Mouse (Mus musculus): Measurements from ENCODE around the gene Chp2. TPM values are rescaled to one million over a fixed set of nuclear protein-coding genes. Genes with fewer than 3 reads are reported as not detected.
A peak's percentile ranks its signal among the peaks of the same experiment; 100 is the strongest.

Chp2 gene
- 1 to 10 TPM; 2.9 to 3.9 (median 3.3) TPM for total RNA-seq (2022)

DNA sequence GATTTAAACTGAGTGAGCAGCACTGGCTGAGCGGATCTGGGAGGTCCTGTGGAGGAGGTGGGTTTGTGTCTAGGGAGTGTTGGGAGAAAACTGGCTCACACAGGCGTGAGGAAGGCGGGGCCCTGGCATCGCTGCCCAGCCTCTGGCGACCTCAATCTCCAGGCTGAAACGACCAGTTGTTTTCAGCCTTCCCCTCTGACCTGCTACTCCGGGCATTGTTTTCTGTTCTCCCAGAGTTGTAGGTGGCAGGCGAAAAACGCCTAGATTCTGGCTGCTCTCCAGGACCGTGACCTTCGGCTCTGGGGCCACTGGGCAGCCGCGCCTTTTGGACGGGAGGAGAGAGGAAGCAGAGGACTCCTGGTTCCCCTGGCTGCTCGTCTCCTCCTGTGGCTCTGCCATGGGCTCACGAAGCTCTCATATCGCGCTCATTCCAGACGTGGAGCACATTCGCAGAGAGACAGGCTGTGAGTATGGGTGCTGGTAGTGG is at the start of gene Chp2:
TSS of gene Chp2 (plus strand) at position 182 of the 487 bp plus-strand sequence.
- DNase-seq (ENCODE audit: low spot score): peak; percentile 35

DNA sequence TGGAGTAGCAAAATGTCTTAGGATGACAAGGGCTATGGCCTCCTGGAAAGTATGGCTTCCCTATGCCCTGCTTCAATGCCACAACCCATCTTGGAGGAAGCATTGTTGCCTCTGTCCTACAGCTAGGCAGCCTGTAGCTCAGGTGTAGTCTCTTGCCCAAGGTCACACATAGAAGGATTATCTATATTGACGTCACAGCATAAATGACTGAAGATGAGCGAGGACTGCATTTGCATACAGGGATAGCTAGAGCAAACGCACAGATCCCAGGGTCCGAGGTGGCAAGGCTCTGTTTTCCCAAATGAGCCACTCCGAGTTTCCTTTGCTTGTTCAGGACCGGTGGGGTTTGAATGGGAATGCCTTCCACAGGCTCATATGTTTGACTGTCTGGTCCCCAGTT is 48.6 kb upstream of the Chp2 start:
- DNase-seq (ENCODE audit: low spot score): no peak

DNA sequence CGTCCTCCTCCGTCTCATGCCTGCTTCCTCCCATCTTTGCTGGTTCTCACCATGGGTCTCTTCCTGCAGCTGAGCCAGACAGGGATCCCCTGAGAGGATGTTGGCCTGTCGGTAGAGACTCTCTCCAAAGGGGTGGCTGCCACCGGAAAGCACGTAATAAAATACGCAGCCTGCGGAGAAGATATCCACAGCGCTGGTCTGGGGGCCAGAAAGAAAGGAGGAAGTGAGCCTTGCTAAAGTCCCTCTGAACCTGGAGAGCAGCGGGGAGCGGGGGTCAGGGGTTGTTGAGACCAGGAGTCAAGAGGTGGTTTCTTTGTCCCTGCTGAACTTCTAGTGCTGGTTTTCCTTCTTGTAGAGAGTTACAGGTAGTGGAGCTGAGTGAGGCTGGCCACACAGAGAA is 47.7 kb upstream of the Chp2 start:
- no peak for DNase-seq (ENCODE audit: low spot score)

DNA sequence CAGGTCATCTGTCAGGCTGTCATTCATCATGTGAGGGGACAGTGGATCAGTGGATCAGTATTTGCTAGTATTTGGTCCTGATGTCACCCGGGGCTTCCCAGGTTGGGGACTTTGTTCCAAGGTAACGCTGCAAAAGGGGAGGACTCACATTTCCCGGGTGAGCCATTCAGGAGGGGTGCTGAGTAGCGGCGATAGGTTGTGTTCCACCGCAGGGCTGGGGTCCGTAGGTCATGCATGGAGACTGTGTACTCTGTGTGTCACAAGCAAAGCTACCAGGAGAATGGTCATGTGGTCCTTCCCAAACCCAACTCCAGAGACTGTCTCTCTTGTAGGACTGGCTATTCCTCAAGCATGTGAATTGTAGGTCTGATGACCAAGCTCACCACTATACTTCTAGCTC is 38.6 kb upstream of the Chp2 start:
- DNase-seq (ENCODE audit: low spot score): no peak

DNA sequence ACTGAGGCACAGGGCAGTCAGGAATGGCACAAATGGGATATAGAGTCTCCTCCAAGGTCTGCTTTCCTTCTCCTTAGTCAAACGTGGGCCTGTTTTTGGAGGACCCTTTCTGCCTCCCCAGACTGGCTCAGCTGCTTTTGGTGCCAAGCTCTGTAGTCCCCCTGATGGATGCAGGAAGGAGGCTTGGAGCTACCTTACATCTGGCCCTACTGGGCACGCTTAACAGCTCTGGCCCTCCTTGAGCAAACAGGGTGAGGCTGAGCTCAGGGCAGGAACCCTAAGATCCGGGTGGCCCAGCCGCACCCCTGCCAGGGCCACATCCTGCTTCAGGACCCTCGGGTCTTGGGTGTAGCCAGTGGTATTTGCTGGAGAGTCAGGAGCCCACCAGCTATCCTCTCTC is 34.7 kb upstream of the Chp2 start:
- no peak for DNase-seq (ENCODE audit: low spot score)

DNA sequence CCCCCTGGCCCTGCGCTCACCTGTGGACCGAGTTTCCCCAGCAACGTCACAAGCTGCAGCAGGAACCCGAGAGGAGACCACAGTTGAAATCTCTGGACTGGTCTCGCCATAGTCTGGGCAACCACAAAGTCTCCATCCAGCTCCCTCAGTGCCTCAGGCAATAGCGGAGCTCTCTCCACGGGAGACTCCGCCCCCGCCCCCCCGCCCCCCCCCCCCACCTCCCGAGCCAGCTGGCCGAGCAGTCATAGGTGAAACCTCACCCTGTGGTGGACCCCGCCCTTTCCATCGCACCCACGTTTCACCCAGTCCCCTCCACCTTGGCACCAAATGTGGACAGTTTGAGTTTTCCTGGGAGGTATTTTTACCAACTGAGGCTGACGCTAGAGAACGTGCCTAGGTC is 33.3 kb upstream of the Chp2 start, which contains the start of gene Ern2:
TSS of gene Ern2 (minus strand) at position 165 of the 400 bp plus-strand sequence.
- DNase-seq (ENCODE audit: low spot score): no peak

DNA sequence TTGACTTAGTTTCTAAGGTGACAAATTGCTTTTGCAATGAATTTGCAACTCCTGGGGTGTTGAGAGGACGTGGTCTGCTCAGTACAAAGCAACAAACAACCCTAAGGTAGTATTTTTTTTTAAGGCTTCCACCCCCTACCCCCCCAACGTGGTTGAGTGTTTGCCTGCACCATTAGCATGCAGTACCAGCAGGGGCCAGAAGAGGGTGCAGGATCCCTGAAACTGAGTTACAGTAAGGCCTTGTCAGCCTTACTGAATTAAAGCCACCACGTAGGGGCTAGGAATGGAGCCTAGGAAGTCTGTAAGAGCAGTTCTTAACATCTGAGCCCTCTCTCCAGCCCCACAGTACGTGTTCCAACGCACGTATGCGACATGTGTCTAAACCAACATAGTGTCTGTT is 29.8 kb upstream of the Chp2 start:
- no peak for DNase-seq (ENCODE audit: low spot score)

DNA sequence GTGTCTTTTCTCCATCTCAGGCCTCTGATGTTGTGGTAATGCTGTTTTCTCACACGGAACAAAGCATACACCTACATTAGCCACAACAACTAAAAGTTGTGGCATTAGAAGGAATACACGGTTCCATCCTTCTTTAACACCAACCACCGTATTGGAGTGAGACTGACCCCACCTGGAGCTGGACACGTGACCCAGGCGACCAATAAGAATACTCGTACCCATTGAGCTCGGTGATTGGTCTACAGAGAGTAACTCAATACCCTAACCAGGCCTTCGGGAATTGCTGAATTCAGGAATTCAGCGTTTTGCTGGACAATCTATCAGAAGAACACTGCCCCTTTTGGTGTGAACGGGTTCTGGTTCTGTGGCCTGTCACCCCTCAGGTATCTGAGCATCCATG is 28.2 kb upstream of the Chp2 start:
- DNase-seq (ENCODE audit: low spot score): no peak

DNA sequence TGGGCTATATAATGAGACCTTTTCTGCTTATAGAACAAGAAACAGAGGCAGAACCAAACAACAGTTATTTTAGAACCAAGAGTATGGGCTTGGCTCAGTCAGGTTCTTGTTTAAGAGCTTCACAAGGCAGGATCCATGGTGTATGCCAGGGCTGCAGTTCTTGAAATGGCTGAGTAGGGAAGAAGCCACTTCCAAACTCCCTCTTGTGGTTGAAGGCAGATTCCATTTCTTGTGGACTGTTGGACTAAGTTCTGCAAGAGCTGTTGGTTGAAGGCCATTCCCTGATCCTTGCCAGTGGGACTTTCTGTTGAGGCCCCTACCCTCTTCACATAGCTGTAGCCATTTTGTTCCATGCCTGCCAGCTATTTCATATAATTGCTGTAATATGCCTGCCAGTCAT is 25.4 kb upstream of the Chp2 start:
- no peak for DNase-seq (ENCODE audit: low spot score)

DNA sequence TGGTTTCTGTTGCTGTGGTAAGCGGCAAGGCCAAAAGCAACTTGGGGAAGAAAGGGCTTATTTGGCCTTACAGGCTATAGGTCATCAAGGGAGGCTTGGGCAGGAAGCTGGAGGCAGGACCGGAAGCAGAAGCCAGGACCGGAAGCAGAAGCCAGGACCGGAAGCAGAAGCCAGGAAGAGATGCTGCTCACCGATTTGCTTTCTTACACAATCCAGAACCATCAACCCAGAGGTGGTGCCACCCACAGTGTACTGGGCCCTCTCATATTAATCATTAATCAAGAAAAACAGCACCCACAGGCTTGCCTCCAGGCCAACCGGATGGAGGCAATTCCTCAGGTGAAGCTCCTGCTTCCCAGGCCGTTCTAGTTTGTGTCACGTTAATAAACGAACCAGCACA is 22.5 kb upstream of the Chp2 start:
- DNase-seq (ENCODE audit: low spot score): no peak

DNA sequence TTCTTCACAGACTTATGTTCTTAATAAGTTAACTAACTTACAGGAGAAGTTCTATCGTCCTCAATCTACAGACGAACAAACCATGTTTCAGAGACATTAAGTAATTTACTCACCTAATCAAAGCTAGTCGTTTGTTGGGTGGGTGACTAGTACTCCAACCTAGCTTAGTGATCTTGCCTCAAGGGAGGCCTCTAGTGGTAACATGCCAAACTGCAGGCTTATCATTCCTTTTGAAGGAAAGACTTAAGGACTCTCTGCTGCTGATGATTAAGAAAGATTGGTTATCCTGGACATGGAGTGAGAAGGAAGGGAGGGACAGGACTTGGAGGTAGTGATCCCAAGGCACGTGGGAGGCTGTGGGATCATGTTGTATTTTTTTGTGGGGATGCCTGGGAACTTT is 22.0 kb upstream of the Chp2 start:
- peak; percentile 21 for DNase-seq (ENCODE audit: low spot score)

DNA sequence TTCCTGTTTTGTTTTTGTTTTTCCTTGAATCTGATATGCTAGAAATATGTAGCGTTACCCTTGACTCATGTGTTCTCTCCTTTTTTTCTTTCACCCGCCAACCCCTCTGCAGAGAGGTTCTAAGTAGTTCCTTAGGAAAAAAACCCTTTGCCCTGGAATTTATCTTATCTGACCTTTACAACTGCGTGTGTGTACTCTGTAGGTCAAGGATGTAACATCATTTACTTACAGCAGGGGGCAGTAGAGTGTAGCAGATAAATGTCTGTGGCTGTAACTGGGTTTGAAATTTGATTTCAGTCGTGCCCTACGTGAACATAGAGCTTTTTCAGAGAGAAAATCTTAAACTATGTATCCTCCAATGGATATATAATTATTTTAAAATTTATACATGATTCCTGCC is 20.0 kb upstream of the Chp2 start:
- peak; percentile 53 for DNase-seq (ENCODE audit: low spot score)

DNA sequence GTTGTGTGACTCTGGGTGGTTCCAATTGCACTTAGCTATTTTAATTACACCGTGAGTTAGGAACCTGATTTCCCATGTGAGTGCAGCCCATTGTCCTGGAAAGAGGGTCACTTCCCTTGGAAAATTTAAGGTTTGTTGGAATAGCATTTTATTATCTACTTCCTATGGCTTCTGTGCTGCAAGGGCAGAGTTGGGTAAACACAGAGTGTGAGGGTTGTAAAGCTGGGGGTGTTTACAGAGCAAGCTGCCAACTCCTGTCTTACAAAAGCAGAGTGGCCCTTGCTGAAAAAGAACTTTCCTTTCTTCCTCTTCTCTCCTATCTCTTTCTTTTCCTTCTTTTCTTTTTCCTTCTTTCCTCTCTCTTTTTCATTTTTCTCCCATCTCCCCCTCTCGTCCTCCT is 15.4 kb upstream of the Chp2 start:
- no peak for DNase-seq (ENCODE audit: low spot score)

DNA sequence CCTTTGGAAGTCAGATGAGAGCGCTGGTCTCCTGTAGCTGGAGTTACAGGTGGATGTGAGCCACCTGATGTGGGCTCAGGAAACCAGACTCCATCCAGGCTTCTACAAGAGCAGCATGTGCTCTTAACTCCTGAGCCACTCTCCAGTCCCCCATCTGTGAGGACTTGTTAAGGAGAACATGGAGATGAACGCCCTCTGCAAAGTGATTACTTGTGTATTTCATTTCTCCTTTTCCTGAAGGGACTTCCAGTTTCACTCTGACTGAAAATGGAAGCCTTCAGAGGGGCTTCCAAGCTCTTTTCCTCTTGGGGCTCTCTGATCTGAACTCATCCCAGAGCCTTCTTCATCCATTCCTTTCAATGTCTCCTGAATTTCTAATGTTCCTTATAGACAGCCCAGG is 13.2 kb upstream of the Chp2 start:
- peak; percentile 7 for DNase-seq (ENCODE audit: low spot score)

DNA sequence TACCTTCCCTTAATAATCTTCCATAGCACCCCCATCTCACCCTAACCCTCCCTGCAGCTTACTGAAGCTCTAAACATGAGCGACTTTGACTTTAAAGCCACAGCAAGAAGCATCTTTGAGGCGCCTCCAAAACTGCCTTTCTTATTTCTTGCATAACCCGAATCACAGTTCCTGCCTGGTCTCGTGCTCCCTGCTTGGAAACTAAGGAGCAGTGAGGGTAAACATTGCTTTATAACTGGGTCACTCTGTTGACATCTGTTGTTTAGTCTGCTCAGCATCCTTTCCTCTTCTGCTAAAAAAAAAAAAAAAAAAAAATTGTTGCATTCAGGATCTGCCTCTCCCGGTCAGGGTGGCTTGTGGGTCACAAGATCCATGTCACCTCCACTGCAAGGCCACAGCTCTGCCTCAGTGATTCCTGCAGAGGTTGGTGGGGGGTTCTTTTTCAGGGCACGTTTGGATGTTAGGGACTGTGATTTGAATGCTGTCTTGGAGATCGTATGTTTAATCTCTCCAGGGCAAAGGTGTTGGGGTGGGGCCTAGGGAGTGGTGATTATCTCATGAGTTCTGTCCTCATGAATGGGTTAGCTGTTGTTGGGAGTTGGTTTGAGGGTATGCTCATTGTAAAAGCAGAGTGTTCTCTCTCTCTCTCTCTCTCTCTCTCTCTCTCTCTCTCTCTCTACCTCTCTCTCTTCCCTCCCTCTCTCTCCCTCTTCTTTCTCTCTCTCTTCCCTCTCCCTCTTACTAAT is 10.8 kb upstream of the Chp2 start:
- DNase-seq (ENCODE audit: low spot score): peak; percentile 24

DNA sequence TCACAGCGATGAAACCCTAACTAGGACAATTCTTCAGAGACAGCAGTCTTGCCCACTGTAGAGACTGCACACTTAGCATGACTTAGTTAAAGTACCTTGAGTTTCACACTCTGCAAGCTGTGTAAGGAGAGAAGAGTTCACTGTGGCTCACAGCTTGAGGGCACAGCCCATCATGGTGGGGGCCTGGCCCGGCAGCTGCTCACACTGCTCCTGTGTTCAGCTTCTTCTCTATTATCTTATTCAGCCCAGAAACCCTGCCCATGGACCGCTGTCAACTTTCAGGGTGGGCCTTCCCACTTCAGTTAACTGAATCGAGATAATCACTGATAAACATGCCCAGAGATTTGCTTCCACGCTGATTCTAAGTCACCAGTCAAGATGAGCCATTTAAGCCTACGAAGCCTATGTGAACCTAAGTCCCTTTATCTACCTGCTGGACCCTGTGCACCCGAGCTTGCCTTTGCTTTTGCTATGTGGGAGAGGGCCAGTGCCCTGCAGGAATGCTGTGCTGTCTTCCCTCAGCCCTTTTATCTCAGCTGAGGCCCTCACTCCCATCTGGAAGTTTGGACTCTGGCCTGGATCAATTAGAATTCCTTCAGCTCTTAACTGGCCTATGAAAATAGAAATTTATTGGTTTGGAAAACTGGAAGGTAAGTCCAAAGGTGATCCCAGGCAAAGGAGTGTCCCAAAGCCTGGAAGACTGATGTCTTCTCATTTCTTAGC is 6.9 kb downstream of the Chp2 start:
- no peak for DNase-seq (ENCODE audit: low spot score)

DNA sequence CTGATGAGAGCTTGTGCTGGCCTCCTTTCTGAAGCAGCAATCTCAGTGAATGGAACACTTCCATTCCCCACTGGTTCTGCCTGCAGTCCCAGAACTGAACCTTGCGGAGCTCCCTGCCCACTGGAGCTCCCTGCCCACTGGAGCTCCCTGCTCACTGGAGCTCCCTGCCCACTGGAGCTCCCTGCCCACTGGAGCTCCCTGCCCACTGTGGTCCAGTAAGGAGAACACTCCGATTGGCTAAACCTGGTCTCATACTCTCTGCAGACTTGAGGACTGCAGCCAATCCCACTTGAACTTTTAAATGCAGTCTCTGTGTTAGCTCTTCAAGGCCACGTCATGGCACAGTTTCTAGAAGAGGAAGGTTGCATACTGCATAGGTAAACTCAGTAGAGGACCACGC is 7.4 kb downstream of the Chp2 start:
- no peak for DNase-seq (ENCODE audit: low spot score)

DNA sequence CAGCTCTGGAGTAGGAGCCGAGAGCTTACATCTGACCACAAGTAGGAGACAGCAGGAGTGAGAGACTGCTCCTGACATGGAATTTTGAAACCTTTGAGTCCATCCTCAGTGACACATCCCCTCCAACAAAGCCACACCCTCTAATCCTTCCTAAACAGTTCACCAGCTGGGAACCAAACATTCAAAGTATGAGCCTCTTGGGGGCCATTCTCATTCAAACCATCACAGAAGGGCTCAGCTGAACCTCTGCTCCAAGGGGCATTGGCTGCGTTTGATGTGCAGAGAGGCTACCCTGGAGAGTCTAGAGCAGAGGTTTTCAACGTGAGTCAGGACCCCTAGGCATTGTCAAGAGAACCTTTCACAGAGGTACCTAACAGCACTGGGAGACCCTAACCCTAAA is 10.0 kb downstream of the Chp2 start:
- DNase-seq (ENCODE audit: low spot score): no peak

DNA sequence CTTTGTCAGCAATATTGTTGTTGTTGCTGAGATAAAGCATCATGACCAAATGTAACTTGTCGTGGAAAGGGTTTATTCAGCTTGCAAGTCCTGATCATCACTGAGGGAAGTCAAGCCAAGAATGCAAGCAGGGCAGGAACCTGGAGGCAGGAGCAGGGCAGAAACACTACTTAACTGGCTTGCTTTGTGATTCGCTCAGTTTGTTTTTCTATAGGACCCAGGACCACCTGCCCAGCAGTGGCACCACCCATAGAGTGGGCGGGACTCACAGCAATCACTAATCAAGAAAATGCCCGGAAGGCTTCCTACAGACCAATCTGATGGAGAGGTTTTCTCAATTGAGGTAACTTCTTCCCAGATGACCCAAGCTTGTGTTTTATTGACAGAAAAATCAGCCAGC is 10.6 kb downstream of the Chp2 start:
- DNase-seq (ENCODE audit: low spot score): no peak

DNA sequence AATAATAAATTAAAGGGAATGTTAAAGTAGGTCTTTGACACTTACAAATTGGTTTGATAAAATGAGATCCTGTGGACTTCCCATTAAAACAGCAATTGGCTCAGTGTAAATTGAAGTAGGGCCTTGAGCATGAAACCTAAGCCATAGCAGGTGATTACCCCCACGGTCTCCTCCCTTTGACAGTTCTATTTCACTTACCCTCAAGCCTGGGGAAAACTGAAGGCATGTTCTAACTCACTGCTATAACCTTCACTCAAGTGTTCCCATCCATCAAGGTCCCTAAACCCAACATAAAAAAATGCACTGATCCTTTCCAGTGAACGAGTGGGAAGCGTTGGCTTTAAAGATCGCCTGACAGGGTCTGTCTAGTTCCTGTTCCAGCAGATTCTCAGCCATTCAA is 11.6 kb downstream of the Chp2 start:
- DNase-seq (ENCODE audit: low spot score): no peak

DNA sequence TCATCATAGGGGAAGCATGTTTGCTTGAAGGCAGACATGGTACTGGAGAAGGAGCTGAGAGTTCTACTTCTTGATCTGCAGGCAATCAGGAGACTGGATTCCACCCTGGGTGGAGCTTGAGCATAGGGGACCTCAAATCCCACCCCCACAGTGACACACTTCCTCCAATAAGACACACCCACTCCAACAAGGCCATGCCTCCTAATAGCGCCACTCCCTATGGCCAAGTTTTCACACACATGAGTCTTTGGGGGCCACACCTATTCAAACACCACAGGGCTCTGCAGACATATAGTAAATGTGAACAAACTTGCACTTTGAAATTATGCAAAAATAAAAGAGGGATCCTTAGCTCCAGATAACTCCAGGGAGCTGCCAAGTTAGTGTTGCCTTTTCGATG is 19.6 kb downstream of the Chp2 start:
- no peak for DNase-seq (ENCODE audit: low spot score)

DNA sequence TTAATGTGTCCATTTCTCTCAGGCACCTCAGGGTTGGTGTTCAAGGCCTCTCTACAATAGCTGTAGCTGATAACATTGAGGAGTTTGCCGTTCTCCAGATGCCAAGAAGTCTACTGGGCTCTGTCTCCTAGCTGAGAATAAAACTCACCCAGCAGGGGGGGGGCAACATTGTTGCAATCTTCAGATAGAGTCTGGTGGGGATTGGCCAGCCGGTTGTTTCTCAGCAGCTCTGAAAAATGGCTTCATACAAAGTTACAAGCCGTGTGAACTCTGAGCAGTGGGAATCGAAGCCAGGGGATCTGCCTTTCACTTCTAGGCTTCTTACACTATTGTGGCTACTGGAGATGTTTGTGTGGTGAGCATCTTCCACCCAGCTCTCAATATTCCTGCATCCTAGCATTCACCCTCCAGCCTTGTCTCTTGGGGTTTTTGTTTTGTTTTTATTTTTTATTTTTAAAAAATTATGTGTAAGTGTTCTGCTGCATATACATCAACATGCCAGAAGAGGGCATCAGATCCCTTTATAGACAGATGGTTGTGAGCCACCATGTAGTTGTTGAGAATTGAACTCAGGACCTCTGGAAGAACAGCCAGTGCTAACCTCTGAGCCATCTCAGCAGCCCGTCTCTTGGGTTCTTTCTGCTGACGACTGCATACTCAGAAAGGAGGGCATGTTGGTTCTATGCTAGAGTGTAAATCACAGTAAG is 21.3 kb downstream of the Chp2 start:
- DNase-seq (ENCODE audit: low spot score): no peak

DNA sequence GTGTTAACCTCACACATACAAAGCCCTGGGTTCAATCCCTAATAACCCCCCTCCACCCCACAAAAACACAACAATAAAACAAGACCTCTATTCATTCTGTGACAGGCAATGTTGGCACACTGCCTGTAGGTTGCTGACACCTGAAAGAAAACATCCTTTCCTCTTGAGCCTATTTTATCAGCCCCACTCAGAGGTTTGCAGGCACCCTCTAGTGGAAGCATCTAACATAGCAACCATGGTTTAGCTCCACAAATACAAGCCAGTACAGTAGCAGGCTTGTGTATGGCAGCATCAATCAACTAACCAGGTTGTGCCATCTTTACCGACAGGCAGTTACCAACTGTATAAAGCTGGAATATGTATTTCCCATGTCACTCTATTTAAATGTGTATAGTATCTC is 23.0 kb downstream of the Chp2 start:
- DNase-seq (ENCODE audit: low spot score): peak; percentile 39

All from heart, adult 8-10 months (tissue).